Mouse (Mus musculus) cerebellum, adult 2 months (tissue): ENCODE measurements around the gene Cavin2.

Source experiments
- CTCF ChIP-seq: fragments of 200-500 bp; IDR thresholded peaks from 2 replicates; pipeline ENCODE4 v1.5.1; 2011; ENCODE audit warnings: low read depth, mild to moderate bottlenecking, control low read depth, low read length, moderate library complexity, borderline replicate concordance; ENCODE audit not compliant: insufficient read depth
- POLR2A ChIP-seq: fragments of 200-500 bp; IDR thresholded peaks from 2 replicates; pipeline ENCODE4 v1.6.1; 2011; ENCODE audit warnings: low read length, control low read depth, borderline replicate concordance; ENCODE audit not compliant: insufficient read depth

DNA sequence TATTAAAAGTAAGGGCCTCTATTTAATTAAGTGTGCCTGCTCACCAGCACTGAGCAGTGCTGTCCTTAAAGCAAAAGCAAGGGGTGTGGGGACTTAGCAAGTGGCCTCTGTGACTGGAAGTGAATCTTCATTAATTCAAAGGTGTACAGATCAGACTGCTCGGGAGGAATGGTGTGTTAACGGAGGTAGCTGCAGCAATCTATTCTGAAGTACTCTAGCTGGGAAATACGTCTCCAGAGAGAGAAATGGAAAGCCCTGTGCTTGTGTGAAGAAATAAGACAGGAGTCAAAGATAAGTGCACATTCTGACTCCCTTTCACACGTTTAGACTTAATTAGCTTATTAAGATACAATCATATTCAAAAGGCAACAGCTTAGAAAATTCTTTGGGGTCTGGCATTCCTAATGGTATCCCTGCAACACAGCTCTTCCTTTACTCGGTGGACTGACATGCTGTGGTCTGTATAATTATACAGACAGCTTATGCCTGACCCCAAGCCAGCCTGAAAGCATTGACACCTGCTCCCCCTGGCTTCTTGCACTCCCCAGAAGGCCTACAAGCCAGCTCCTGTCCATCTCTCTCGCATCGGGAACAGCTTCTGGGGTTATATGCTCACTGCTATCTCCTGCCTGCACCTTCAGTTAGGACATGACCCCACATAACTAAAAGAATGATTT, 60.5 kb downstream of the Cavin2 start:
- no peak for TF ChIP-seq POLR2A
- TF ChIP-seq CTCF, result no peak
